Mouse (Mus musculus) left cerebral cortex, adult 8-10 months (tissue): Measurements from ENCODE around the gene Cars2. TPM values are rescaled to one million over a fixed set of nuclear protein-coding genes. Genes with fewer than 3 reads are reported as not detected.
"Not testable (repeated sequence)": the region's sequence is repeated elsewhere in the genome, so short reads cannot be mapped to it uniquely, and the experiment has no call there.

Source experiments
- DNase-seq, 2 experiments: peaks; one replicate each; pipeline ENCODE4 v3.0.0; 2022; ENCODE audit warnings: low spot score in 2 of 2
- total RNA-seq, 4 experiments: library from RNA; stranded (reverse); gene quantifications; 2 replicates each; pipeline ENCODE4 v1.2.4; 2022

Cars2 gene
- 10 to 100 TPM; 15.8 to 21.2 (median 18.4) TPM for total RNA-seq

DNA sequence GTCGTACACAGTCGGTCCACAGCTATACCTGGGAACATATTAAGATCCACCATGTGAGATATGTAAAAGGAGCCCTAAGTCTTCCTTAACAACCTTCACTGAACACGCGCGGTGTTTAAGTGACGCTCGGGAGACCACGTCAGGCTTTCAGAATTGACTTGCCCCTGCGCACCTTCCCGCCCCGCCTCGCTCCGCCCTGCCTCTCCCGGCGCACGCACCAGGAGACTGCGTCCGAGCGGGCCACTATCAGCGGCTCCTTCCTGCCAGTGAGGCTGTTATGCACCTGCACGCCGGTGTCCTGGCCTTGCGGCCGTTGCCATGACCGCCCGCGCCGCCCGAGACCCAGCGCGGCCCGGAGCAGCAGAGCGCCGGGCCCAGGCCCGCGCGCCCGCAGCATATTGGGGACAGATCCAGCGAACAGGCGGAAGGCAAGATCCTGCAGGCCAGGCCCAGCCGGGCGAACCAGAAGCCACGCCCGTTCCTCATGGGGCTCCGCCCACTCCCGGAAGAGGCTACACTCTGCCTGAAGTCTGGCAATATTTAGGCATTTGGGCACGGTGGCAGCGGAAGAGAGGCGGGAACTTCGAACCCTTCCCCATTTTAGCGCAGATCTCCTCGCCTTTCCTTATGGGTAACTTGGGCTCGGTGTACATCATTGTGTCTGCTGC is at the start of gene Cars2:
Gene Cars2, minus strand, starts transcription at position 503 of the 668 bp plus-strand sequence.
- DNase-seq, result peak; percentile 79 to 86

DNA sequence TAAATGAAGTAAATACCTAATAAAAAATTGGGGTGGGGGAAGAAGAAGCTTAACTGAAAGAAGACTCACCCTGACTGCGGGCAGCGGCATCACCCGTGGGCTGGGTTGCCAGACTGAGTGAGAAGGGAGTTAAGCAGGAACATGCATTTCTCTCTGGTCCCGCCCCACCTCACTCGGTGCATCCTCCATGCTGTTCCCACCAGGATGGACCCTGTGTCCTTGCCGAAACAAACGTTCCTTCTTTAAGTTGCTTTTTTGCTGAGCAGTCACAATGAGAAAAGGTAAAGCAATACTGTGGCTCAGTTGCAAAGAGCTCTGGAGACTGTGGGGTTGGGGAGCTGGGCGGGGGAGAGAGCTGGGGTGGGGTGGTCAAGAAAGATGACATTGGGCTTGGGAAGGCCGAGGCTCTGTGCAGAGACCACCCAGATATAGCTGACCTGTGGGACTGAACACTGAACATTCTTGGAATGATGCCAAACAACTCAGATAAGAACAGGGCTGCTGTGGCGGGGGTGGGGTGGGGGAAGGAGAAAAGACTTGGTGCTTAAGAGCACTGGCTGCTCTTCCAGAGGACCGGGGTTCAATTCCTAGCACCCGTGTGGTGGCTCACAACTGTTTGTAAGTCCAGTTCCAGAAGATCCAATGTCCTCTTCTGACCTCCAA is 42.8 kb upstream of the Cars2 start:
- no peak for DNase-seq

DNA sequence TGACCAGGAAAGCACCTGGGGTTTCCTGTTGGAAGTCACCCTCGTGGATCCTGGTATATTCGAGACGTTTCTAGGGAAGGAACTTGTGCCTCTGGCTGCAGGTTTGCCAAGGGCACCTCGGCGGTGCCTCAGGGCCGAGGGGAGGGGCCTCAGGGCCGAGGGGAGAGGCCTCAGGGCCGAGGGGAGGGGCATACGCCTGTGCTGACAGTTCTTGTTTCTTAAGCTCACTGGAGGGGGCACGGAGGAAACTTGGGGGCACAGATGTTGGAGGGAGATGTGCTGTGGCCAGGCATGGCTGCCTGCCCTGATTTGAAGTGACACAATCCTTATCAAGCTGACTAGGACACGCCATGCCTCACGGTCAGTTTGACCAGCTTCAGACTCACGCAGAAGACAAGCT is 41.7 kb upstream of the Cars2 start:
- no peak for DNase-seq

DNA sequence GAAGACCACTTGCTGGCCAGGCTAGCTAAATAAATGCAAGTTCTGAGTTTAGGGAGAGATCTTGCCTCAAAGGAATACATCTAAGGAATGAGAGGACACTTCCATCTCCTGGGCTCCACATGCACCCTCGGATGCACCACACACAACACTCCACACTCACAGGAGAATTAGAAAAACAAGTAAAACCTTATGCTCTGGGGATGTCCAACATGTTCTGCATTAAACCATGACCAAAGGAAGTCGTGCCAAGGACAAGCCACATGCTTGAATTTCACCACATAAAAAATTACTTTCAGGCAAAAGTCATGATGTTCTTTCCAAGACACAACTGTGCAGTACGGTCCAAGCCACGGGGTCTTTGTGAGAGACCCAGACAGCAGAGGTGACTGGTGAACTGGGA is 41.3 kb upstream of the Cars2 start:
- DNase-seq, result no peak

DNA sequence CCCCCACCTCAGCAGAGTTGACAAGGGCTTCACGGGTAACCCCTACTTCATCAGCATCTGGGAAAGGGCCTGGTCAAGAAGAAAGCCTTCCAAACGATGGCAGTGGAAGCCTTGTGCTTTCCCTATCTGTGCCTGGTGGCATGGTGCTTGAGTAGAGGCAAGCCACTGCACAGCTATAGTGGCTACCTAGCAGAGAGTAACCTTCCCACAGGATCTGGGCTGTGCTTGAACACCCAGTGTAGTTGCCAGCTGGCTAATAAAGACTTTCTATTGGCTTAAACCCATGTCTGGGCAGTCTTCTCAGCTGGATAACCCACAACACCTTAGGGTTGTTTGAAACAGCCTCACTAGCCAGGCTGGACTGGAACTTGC is 35.8 kb upstream of the Cars2 start:
- no peak for DNase-seq

DNA sequence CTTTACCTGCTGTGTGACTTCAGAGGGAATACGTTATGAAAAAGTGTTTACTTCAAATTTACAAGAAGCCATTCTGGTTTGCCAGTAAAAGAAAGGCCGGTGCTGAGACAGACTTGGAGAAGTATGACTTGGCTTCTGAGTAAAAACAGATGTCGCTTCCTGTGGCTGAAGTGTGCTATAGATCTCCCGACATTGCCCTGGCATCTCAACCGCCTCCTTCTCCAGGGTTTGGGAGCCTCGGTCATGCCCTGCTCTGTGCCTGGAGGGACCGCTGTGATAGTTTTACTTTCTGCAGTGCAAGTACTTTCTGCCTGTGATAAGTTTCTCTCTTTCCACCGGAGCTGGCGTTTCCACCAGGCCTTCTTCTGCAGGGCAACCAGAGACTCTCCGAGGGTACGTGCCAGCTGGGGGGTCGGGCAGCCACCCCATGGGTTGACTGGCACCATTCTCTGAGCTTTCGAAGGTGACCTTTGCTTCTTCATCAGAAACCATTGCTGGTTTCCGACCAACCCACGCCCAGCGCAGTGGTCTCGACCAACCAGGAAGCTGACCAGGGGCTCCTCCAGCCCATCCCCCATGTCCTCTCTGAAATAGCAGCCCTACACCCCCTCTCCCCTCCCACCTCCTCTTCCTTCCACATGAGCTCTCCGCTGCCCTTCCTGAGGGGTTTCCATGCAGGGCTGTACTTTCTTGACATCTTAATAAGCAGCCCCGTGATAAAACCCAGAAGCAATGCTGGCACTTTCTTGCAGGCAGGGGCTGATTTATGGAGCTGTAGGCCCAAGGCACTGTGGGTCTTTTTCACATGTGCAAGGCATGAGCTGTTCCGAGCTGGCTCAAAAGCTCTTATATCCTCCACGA is 35.2 kb upstream of the Cars2 start:
- DNase-seq, result no peak

DNA sequence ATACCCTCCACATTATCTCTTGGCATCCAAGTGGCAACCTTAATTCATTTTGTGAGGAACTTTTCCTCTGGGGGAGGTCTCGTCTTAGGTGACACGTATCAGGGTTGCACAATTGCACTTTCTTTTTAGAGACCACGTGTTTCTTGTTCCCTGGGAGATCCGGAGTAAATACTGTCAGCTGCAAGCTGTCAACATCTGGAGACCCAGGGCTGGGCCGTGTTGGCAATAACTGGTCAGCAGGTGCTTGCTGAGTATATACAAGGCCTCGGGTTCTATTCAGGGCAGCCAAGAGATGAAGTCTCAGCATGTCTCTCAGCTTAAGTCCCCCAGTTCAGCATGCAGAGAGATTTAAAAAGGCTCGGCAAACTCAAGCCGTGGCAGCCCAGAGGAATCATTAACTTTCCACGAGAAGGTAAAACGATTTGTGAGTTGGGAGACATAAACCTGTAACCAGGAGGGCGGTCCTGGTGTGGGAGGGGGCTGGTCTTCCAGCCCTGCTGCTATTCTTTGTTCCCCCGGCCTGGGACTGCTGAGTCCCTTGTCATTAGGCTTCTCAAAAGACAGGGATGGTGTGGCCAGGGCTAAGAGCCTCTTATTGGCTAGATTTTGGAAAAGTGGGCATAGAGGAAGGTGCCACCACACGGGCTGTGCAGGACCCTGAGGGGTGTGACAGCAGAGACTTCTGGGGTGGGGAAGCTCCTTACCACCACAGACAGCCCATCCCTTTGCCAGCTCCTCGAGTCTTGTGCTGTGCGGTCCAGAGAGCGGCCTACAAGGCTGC is 25.2 kb upstream of the Cars2 start:
- no peak for DNase-seq

DNA sequence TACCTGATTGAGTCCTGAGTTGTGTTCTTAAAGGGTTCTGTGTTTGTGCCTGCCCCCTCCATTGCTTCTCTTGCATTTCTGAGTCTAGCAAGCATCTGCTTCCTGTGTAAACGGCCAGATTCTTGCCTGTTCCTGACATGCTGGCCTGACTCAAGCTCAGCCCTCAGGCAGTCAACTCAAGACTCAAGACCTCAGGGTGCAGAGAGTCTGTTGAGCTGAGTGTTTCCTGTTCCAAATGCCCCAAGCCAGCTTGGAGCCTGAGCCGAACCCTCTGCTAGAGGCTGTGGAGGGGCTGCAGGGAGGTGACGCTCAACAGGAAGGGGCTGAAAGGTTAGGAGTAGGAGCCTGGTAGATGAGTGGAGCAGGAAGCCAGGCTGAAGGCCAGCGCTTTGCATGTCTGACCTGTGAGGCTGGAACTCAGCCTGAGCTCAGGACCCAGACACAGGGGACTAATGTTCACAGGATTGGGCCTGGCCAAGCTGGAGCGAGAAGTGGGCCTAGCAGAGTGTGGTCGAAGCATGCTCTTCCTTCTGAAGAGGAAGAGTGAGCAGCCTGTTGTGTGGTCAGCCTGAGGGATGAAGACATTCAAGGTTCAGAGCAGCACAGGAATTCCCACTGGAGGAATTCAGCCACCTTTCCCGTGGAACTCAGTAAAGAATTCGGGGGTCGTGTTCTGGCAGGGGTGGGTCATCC is 24.5 kb upstream of the Cars2 start:
- no peak for DNase-seq

DNA sequence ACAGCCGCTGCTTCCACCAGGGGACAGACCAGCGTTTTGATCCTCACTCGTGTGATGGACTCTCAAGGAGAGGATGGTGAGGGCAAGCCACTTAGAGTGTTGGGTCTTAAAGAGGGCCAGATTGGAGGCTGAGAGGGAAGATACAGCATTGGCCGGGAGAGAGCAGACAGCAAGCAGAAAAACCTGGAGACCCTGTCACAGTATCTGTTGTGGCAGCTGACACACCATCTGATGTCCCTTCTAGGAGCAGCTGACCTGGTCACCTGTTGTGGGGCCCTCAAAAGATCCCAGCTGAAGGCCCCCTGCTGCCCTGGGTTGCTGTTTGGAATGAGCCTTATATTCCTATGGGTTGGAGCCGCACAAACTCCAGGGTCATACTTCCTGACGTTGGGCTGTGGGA is 21.8 kb upstream of the Cars2 start:
- no peak for DNase-seq

DNA sequence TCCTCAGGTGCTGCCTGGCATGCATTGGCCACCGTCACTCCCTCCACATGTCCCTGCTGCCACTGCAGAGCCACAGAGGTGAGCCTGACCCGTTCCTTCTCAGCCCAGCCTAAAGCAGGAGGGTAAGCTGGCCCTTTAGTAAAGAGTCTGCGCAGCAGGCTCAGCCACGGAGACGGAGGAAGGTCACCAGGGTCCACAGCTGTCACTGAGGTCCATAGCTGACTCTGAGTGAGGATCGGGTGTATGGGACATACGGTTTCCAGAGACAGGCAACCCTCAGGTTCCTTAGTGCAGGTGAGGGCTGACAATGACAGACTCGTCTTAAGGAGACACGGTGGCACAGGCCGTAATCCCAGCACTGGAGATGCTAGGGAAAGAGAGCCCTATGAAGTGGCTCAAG is 21.4 kb upstream of the Cars2 start:
- DNase-seq, result no peak

DNA sequence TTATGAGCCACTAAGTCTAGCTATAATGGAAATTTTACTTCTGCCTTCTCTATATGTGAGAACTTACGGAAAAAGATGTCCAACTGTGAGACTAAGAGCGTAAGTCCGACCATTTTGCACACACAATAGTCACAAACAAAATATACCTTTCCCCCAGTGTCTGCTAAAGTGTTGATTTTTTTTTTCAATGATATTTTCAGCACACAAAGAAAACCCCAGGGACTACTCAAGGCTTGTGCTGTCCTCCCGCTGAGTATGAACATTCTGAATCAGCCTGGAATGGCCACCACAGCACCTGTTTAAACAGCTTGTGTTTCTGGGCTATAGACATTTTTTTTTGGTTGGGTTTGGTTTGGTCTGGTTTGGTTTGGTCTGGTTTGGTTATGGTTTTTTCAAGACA is 20.2 kb upstream of the Cars2 start:
- DNase-seq, result no peak

DNA sequence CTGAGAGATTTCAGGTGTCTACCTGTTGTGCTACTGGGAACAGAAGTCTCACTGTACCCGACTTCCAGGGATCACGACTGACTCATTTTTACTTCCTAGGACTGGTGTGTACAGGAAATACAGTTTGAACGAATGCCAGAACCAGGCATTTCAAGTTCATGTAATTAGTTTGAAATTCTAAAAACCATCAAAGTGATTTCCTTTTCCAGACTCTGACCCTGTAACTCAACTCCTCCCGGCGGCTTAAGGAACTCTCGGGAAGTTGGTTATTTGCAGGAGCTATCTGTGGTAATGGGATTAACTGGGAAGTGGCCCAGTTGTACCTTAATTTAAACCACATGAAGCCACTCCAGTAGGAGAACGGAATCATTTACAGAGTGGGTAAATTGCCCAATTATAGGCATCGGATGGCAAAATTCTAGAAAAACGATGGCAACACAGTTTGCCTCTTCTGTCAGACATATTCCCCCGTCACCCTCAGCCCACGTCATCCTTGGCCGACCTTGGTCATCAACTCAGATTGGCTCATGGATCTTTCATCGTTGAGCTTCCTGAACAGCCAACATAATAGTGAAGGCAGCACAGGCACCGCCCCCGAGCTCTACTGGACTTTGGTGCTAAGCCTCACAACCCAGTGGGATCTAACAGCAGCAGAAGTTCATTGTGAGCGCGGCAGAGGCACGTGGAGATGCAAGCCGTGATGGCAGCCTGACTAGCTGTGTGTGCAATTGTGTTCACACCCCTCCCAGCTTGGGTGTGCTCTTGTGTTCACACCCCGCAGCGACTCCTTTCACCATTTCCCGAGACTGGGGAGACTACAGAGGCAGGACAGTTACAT is 18.9 kb upstream of the Cars2 start:
- no peak for DNase-seq

DNA sequence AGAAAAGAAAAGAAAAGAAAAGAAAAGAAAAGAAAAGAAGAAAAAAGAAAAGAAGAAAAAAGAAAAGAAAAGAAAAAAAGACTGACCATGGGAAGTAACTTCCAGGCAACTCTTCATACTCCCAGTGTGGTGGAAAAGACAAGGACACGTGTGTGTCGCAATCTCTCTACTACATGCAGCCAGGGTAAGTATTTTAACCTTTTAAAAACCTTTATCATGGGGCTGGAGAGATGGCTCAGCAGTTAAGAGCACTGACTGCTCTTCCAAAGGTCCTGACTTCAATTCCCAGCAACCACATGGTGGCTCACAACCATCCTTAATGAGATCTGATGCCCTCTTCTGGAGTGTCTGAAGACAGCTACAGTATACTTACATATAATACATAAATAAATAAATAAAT is 17.6 kb upstream of the Cars2 start:
- DNase-seq, result not testable (repeated sequence)

DNA sequence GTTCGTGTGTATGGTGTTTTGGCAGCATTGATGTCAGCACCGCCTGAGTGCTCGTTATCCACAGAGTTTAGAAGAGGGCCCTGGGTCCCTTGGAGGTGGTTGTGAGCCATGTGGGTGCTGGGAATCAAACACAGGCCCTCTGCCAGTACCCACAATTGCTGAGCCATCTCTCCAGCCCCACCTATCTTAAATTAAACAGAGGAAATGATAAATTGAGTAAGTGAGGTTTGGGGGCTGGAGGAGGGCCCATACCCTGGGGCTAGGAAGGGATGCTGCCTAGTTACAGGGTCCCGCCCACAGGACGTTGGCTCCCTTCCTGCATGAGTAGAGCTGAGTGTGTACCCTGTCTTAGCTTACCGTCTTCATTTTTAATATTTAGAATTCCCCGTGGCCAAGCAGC is 14.1 kb upstream of the Cars2 start:
- no peak for DNase-seq

DNA sequence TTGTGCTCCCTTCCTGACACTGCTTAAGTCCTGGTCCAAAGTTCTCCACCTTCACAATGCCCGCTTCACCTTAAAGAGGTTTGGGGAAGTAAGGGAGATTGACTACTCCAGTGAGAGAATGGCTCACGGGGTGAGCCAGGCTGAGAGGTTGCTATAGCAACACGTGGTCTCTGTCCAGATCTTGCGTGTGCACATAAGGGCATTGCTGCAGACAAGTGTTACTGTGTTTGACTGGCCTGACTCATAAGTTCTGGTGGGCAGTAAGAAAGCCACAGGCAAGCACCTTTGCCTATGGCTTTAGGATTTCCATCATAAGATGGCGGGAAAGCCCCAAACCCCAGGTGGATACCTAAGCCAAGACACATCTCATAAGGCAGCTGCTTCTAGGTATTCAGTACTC is 13.7 kb upstream of the Cars2 start:
- DNase-seq, result no peak

DNA sequence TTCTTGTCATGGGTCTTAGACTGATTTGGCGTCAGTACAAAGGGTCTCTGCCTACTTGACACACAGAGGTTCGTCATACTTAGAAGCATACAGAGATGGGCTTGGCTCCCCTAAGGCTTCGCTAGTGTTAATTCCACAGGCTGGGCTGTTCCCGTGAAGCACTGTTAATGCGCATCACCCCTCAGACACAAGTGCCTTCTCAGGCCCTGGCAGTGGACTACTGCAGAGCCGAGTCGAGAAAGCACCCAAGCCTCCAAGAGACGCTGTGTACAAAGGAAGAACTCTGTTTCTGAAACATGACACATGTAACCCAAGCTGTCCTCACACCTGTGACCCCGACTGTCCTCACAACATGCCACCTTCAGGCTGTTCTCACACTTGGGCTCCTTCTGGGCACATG is 9.6 kb upstream of the Cars2 start:
- no peak for DNase-seq

DNA sequence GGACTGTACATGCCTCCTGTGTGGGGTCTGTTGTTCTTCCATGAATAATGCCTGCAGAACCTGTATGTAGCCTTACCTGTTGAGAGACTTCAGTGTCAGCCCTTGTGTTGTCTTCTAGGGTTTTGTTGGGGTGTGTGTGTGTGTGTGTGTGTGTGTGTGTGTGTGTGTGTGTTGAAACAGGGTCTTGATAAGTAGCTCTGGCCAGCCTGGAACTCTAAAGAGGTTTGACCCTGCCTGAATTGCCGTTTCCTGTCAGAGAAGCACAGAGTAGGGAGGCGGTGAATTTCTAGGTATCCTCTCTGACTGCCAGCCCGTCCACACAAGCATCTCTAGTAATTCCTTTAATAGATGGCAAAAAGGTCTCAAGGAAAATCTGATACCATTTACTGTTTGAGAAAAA is 8.9 kb upstream of the Cars2 start:
- no peak for DNase-seq

DNA sequence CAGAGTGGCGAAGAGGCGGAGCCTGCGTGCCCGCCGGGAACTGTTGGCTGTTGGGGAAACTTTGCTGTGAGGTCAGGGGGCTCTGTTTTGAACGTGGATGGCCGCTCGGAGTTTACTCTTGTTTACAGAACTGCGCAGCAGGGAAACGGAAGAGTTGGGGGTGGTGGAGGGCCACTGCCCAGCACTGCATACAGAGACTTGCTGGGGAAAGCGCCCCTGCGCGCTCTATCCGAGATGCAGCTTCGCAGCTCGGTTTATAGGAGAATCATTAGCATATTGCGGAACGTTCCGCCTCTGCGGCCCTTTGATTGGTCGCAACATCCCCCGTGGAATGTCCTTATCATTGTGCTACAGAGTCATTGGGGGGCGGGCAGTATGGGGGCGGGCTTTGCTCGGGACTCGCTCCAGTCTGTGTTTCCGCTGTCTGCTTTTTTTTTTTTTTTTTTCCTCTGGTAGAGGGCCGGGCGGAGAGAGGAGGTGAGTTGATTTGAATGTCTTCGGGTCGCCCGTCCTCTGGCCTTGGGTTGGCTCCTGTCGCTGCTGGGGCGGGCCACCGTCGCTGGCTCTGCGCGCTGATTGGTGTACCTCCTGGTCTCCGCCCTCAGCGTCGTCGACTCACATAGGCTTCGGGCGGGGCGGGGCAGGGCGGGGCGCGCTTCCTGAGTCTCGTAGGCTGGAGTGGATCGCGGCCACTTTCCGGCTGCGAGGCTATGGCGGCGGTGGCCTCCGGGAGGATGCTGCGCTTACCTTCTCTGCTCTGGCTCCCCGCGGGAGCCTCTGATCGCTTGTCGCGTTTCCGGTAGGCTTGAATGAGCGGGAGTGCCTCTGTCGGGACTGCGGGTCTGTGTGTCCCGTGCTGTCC is 7.4 kb upstream of the Cars2 start:
- peak; percentile 97 for DNase-seq

DNA sequence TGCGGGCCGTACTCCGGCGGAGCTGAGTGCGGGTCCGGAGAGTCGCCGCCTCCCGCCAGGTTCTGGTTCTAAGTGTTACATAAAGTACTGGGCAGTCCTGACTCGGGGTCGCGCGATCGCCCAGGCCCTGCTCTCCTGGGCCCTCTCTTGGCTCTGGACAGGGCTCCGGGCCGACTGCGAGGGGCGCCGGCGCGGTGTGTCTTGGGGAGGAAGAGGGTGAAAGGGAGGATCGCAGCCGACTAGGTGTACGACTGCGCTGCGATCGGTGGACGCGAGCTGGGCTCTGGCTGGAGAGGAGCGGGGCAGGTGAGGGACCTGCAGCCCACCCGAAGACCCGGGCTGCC is 6.8 kb upstream of the Cars2 start:
- DNase-seq, result peak in 1 of 2 experiments; percentile 48
